Mouse (Mus musculus) left cerebral cortex, postnatal 25 days (tissue): ENCODE results near the gene Ube2g1. TPM values are rescaled to one million over a fixed set of nuclear protein-coding genes. Genes with fewer than 3 reads are reported as not detected.

Source experiments
- microRNA-seq, 2 experiments: library from miRNA; unstranded; fragments of <30 nt; microRNA quantifications; one replicate each; pipeline ENCODE4 v1.2.0; 2022
- total RNA-seq, 2 experiments: library from RNA; stranded (reverse); gene quantifications; 2 replicates each; pipeline ENCODE4 v1.2.3; 2021

The Ube2g1 gene
- total RNA-seq, 2 experiments from 2014 or later, result 54.5 to 55.3 TPM

Small RNAs within 50 kb of the gene (microRNA-seq; reads per million reads assigned to microRNA genes)
- 0 reads per million in 2 experiments for gene Gm25678

Other genes with a start within 250 kb of the Ube2g1 start
- 1 to 10 TPM; 2.1 to 2.6 TPM for gene Tekt1, start 244.8 kb upstream of the Ube2g1 start, total RNA-seq
- gene Smtnl2, start 195.6 kb upstream of the Ube2g1 start, total RNA-seq, result 1 to 10 TPM in 1 of 2 experiments, under 1 TPM in 1; 0.96 to 1.4 TPM
- gene Ggt6, start 171.8 kb upstream of the Ube2g1 start, total RNA-seq, result not detected
- 10 to 100 TPM; 49.4 to 54.6 TPM for gene Mybbp1a, start 165.9 kb upstream of the Ube2g1 start, total RNA-seq
- gene Spns2, start 117.4 kb upstream of the Ube2g1 start, total RNA-seq, result 10 to 100 TPM; 58.0 to 58.3 TPM
- under 1 TPM; 0.25 to 0.34 TPM for gene Spns3, start 56.8 kb upstream of the Ube2g1 start, total RNA-seq
- gene Ankfy1, start 82.7 kb downstream of the Ube2g1 start, total RNA-seq, result 10 to 100 TPM; 32.5 to 34.0 TPM
- 10 to 100 TPM; 14.8 to 17.2 TPM for gene Cyb5d2, start 188.9 kb downstream of the Ube2g1 start, total RNA-seq
- gene Zzef1, start 188.9 kb downstream of the Ube2g1 start, total RNA-seq, result 10 to 100 TPM; 40.2 to 45.8 TPM